9 mouse cellular contexts compared by ENCODE assay signal in genomic region chr7:52037600-52038582, GRCm38 (mm10). TPM values are rescaled to one million over a fixed set of nuclear protein-coding genes. Genes with fewer than 3 reads are reported as not detected.
DNase-seq lines count a peak whose midpoint lies in the region; ATAC-seq and TF ChIP-seq lines count a peak whose summit lies in the region.
"Had no signal": no experiment of that assay in that cellular context is flagged by ENCODE, and none has a peak within 500 bp of the region (broad histone marks: within the 10 kb centered on the region; RNA-seq: fewer than 3 reads in every experiment).

No protein-coding gene starts in this region.

- peak; percentile 82; the same call in 1 of the 2 replicates for ATAC-seq in midbrain, embryonic 16.5 days

- H3K9ac ChIP-seq in midbrain, embryonic 16.5 days (ENCODE audit: low read depth, low read length): no peak overlapping the region
- H3K9ac ChIP-seq: limb, embryonic 15.5 days had no signal

- peak; percentile 28 to 43 for DNase-seq in heart, postnatal 10 days
- no peak for DNase-seq in heart, adult 9 months (ENCODE audit: low spot score in 2 of 2)
- DNase-seq in ES-CJ7 (ENCODE audit: low read depth, low spot score): peak; percentile 49
- peak; percentile 86 for DNase-seq in brain, embryonic 14.5 days (ENCODE audit: low read depth)
- peak; percentile 21 to 70 for DNase-seq in frontal cortex, postnatal 36 days (ENCODE audit: low spot score in 2 of 2)
- peak; percentile 12 to 78 for DNase-seq in layer of hippocampus, postnatal 14 days (ENCODE audit: low spot score in 2 of 2)
- no peak for DNase-seq in thymus, adult 2 months

- intact Hi-C loops in heart, postnatal 10 days (cut with DNase I): no loop called here

- H3K4me3 ChIP-seq in midbrain, embryonic 16.5 days (ENCODE audit: low read depth, low read length): no peak overlapping the region
- no peak overlapping the region for H3K4me3 ChIP-seq in thymus, adult 2 months (ENCODE audit: control insufficient read depth, insufficient read depth, low read length)
- H3K4me3 ChIP-seq: limb, embryonic 15.5 days had no signal

- no peak overlapping the region for H3K27ac ChIP-seq in midbrain, embryonic 16.5 days (ENCODE audit: low read length)
- no peak overlapping the region for H3K27ac ChIP-seq in thymus, adult 2 months (ENCODE audit: control insufficient read depth, insufficient read depth, low read length)
- H3K27ac ChIP-seq: limb, embryonic 15.5 days had no signal

- 41% methylated on average over 8 of the region's 8 CpGs for WGBS in midbrain, embryonic 16.5 days
- WGBS in thymus, adult 2 months: 52% methylated on average over 8 of the region's 8 CpGs

- no peak for TF ChIP-seq POLR2A in brain, embryonic 14.5 days (IDR thresholded peaks at IDR 0.05; ENCODE audit: borderline replicate concordance, extremely low read depth, insufficient read depth, insufficient read length, poor library complexity, severe bottlenecking)
- TF ChIP-seq POLR2A in thymus, adult 2 months (IDR thresholded peaks at IDR 0.05; ENCODE audit: control insufficient read depth, extremely low read depth, insufficient read depth, low read length, poor library complexity): no peak

- H3K4me2 ChIP-seq in midbrain, embryonic 16.5 days (ENCODE audit: low read length): no peak overlapping the region
- H3K4me2 ChIP-seq: limb, embryonic 15.5 days had no signal

- H3K27me3 ChIP-seq in midbrain, embryonic 16.5 days (ENCODE audit: control insufficient read depth, insufficient read depth, low read depth, low read length): no peaks in the 10 kb centered on the region
- no peaks in the 10 kb centered on the region for H3K27me3 ChIP-seq in thymus, adult 2 months (ENCODE audit: control insufficient read depth, insufficient read depth, low read length)
- H3K27me3 ChIP-seq: limb, embryonic 15.5 days had no signal

- no peaks in the 10 kb centered on the region for H3K36me3 ChIP-seq in midbrain, embryonic 16.5 days (ENCODE audit: control insufficient read depth, insufficient read depth, low read length)
- no peaks in the 10 kb centered on the region for H3K36me3 ChIP-seq in thymus, adult 2 months (ENCODE audit: control insufficient read depth, insufficient read depth, low read length)
- H3K36me3 ChIP-seq: limb, embryonic 15.5 days had no signal

- peak; percentile 45; the same call in 1 of the 2 replicates for TF ChIP-seq CTCF in brain, embryonic 14.5 days (IDR thresholded peaks at IDR 0.05; ENCODE audit: borderline replicate concordance, extremely low read depth, insufficient read depth, insufficient read length)
- no peak for TF ChIP-seq CTCF in thymus, adult 2 months (IDR thresholded peaks at IDR 0.05; ENCODE audit: borderline replicate concordance, control insufficient read depth, extremely low read depth, insufficient read depth, low read length, poor library complexity)

- no peaks in the 10 kb centered on the region; the same call in 1 of the 2 replicates for H3K9me3 ChIP-seq in midbrain, embryonic 16.5 days (replicated peaks; ENCODE audit: control insufficient read depth, low read length, poor library complexity, severe bottlenecking)
- H3K9me3 ChIP-seq: limb, embryonic 15.5 days had no signal

- H3K4me1 ChIP-seq in midbrain, embryonic 16.5 days (ENCODE audit: control insufficient read depth, insufficient read depth, low read length): no peaks in the 10 kb centered on the region
- H3K4me1 ChIP-seq in thymus, adult 2 months (replicated peaks; ENCODE audit: control insufficient read depth, insufficient read depth, low read length): no peaks in the 10 kb centered on the region
- H3K4me1 ChIP-seq: limb, embryonic 15.5 days had no signal

RNA-seq across cellular contexts. Expression of gene 1700015G11Rik, which starts 22.4 kb away (rescaled TPM):
- not detected for total RNA-seq in heart, postnatal 10 days (2021)
- polyA plus RNA-seq in brain, embryonic 14.5 days (2012; rRNA removed): not detected in 2 replicates
- total RNA-seq in layer of hippocampus, postnatal 14 days (2021): not detected
- polyA plus RNA-seq in midbrain, embryonic 16.5 days (2015; fragmentation: Nextera tagmentation; extraction: Ambion mirVana): not detected in 2 replicates
- polyA plus RNA-seq in thymus, adult 2 months (2012; rRNA removed): not detected in 2 replicates
- polyA plus RNA-seq: limb, embryonic 15.5 days had no signal

RNA-seq across cellular contexts. Expression of gene Svip, which starts 32.1 kb away (rescaled TPM):
- total RNA-seq in heart, postnatal 10 days (2021): 10 to 100 TPM; 11.9 to 12.2 TPM
- 13.9 and 16.5 TPM in 2 replicates for polyA plus RNA-seq in brain, embryonic 14.5 days (2012; rRNA removed)
- 10 to 100 TPM; 28.2 to 29.2 TPM for total RNA-seq in layer of hippocampus, postnatal 14 days (2021)
- 21.2 and 21.9 TPM in 2 replicates for polyA plus RNA-seq in midbrain, embryonic 16.5 days (2015; fragmentation: Nextera tagmentation; extraction: Ambion mirVana)
- polyA plus RNA-seq in thymus, adult 2 months (2012; rRNA removed): 0.34 and 0.61 TPM in 2 replicates

Comparison
In these comparisons a context has a peak if more than half of its experiments do, and no peak if none do; other contexts are left out.
1. DNase-seq: peak in heart, postnatal 10 days (2 of 2), ES-CJ7 (single experiment), brain, embryonic 14.5 days (single experiment), frontal cortex, postnatal 36 days (2 of 2) and layer of hippocampus, postnatal 14 days (2 of 2); none in heart, adult 9 months (0 of 2) and thymus, adult 2 months (single experiment).